Mouse (Mus musculus) effector memory CD4-positive, alpha-beta T cell, adult 7 months (primary cell): Measurements from ENCODE around the gene Ccdc12. TPM values are rescaled to one million over a fixed set of nuclear protein-coding genes. Genes with fewer than 3 reads are reported as not detected.

Experiments used
- polyA plus RNA-seq: library from polyadenylated mRNA; unstranded; fragments of 100-300 nt; shearing (Covaris generic); gene quantifications from one replicate; pipeline ENCODE4 v1.2.1, GENCODE M21; 2017

Ccdc12 gene
- 200 TPM for polyA plus RNA-seq

DNA sequence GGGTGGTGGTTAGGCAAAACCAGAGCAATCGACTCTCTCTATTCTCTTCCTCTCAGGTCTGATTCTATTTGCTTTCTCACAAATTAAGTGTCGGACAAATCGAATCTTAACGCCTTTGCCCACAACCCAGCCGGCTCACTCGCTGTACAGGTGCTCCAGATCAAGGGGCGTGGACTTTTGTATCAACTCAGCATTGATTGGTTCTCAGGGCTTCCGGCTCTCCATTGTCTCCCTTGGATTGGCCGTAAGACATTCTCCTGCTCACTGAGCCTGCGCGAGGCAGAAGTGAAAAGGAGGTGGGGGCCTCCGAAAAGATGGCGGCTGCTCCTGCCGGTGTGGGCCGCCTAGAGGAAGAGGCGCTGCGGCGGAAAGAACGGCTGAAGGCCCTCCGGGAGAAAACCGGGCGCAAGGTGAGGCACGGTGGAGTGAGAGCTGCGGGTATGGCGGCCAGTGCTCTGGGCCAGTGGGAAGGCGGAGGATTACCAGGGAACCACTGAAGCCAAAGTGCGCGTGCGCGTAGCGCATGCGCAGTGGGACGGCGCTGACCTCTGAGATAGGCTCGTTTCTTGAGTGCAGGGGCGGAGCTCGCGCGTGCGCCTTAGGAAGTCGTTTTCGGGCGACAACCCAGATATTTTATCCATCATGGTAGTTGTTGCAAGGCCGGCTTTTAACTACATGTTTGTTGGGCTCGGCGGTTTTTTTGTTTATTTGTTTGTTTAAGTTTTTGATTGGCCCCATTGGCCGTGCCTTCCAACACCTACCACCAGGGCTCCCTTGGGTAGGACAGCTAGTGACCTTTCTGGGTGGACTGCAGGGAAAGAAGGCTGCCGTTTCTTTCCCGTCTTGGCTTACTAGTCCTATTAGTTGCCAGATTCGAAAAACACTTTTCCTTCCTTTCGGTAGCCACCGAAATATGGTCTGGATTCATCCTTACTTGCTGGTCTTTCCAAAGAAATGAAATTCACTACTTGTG, at the start of gene Ccdc12:
TSS of gene Ccdc12 (plus strand) at position 255 of the 973 bp plus-strand sequence.

DNA sequence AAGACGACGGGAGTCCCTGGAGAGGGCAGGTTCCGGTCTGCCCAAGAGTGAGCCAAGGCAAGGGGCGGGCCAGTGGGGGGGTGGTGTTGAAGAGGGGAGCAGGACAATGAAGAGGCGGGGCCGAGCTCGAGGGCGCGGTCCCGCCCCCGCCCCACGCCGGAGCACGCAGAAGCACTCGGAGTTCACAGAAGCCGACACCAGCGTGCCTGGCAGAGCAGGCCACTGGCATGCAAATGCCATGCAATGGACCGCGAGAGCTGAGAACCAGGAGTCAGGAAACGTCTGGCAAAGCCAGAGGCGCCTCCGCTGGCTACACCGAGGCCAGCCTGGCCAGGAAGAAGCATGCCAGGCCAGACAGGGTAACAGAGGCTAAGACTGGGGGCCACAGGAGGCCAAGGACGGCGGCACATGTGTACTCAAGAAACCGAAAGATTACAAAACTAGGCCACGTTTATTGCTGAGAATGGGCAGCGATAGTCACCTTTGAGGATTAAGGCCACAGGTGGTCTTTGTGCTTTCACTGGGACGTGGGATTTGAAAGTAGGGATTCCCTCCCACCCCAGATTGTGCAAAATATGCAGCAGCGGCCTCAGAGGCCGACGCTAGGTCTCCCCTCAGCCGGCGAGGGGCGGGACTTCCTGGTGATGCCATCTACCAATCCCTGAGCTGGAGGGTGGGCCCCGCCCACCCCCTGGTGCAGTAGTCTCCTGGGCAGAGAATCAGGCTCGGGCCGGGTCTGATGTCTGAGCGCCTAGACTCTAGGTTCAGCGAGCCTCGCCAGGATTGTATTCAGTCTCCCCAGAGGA, 31.7 kb upstream of the Ccdc12 start, which contains the start of gene Nradd:
TSS of gene Nradd (minus strand) at position 92 of the 806 bp plus-strand sequence.

DNA sequence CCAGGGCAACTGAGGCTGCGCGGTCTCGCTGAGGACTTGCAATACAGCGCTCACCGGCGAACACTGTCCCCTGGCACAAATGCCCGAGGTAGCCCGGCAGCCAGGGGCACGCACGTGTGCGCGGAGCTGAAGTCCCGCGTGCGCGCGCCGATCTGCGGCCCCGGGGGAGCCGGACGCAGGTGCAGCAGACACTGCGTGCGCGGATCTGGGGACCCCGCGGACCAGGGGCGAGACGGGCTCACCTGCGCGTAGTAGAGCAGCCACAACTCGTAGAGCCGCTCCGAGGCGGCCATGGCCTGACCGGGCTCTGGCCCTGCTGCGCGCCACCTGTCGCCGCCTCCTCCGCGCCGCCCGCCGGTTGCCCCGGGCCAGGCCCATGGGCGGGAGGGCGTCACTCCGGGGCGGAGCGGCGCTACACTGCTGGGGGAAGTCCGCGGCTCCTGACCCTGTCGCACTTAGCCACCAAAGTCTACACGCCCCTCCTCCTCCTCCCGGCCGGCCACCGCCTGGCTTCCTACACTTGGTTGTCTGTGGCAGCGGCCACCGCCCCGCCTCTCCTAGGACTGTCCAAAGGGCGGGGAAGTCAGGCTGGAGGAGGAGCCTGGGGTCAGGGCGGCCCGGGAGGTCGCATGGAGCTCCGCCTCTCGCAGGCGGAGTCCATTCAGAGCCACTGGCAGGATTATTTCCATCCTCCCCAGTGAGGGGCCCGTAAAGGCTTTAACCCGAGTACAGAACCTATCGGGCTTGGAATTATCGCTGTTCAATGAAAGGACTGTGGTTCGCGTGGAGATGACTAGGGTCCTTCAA, 2.4 kb upstream of the Ccdc12 start, which contains the start of gene Nbeal2:
TSS of gene Nbeal2 (minus strand) at position 507 of the 807 bp plus-strand sequence.

DNA sequence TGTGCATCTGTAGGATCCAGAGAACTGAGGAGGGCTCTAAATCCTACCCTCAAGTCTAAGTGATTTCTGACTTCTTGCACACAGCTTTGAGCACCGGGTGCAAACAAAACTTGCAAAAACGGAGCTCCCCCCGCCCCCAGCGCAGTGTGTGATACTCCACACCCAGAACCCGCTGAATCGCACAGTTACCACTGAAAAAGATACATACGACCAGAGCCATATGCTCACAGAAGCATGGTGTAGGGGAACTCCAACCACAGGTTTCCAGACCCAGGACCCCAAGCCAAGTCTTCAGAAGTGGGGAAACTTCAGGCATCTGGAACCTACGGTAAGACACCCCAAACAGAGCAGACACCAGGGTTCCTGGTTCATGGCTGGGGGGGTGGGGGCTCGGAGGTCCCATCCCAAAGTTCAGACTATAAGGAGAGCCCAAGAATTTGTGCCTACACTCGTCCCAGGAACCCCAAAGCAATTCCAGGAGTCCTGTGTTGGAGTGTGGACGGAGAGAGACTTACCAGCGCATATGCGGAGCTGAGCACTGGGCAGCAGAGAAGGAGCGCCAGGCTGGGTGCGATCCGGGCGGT, 85.5 kb downstream of the Ccdc12 start, which contains the start of gene Myl3:
TSS of gene Myl3 (plus strand) at position 151 of the 584 bp plus-strand sequence.

DNA sequence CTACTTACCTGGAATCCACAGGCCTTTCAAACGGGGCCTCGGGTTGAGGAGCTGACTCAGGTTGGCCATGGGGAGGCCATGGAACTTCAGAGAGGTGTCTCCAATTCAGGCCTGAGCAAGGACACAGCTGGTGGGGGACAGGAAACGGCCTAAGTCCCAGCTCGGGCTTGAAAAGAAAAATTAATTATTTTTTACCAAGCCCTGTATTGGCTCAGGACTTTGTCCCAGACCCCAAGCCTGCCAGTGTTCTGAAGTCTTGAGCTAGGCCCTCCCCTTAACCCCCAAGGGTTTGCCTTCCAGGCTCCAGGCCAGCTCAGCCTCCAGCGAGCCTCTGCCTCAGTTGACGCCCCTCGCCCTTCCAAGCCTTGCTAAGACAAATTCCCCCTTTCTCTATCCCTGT, 90.7 kb downstream of the Ccdc12 start, which contains the start of gene Pth1r:
TSS of gene Pth1r (minus strand) at position 185 of the 400 bp plus-strand sequence.

Other genes starting within 250 kb of the Ccdc12 start
- gene Ptpn23, start 248.3 kb upstream of the Ccdc12 start, polyA plus RNA-seq, result 2.8 TPM
- not detected for gene Ngp, start 236.8 kb upstream of the Ccdc12 start, polyA plus RNA-seq
- gene Klhl18, start 179.8 kb upstream of the Ccdc12 start, polyA plus RNA-seq, result 9.9 TPM
- gene Kif9, start 179.5 kb upstream of the Ccdc12 start, polyA plus RNA-seq, result 0.82 TPM
- gene Setd2, start 123.9 kb upstream of the Ccdc12 start, polyA plus RNA-seq, result 30.7 TPM
- gene Nradd, start 32.1 kb upstream of the Ccdc12 start, polyA plus RNA-seq, result 2.5 TPM
- 86.4 TPM for gene Nbeal2, start 2.3 kb upstream of the Ccdc12 start, polyA plus RNA-seq
- gene Myl3, start 85.4 kb downstream of the Ccdc12 start, polyA plus RNA-seq, result not detected
- gene Pth1r, start 90.6 kb downstream of the Ccdc12 start, polyA plus RNA-seq, result 0.34 TPM
- not detected for gene Prss42, start 141.7 kb downstream of the Ccdc12 start, polyA plus RNA-seq
- gene Prss44, start 157.5 kb downstream of the Ccdc12 start, polyA plus RNA-seq, result 0.91 TPM
- 0.38 TPM for gene Prss43, start 170.2 kb downstream of the Ccdc12 start, polyA plus RNA-seq
- gene Prss45, start 178.1 kb downstream of the Ccdc12 start, polyA plus RNA-seq, result not detected
- gene Prss46, start 188.0 kb downstream of the Ccdc12 start, polyA plus RNA-seq, result not detected
- gene Prss50, start 201.5 kb downstream of the Ccdc12 start, polyA plus RNA-seq, result not detected
- 21.2 TPM for gene Als2cl, start 223.4 kb downstream of the Ccdc12 start, polyA plus RNA-seq
- gene Tmie, start 223.6 kb downstream of the Ccdc12 start, polyA plus RNA-seq, result 0.79 TPM